Mouse (Mus musculus) duodenum, adult 2 months (tissue): ENCODE measurements around the gene Mylpf. TPM values are rescaled to one million over a fixed set of nuclear protein-coding genes. Genes with fewer than 3 reads are reported as not detected.

Source experiments
- polyA plus RNA-seq: library from polyadenylated mRNA; depleted of rRNA; stranded (reverse); fragments of >200 nt; gene quantifications from 2 replicates; pipeline ENCODE4 v1.2.3, GENCODE M21; 2012; ENCODE audit warnings: low replicate concordance; rRNA removed

Mylpf gene
- 0.38 TPM in 1 of 2 replicates, not detected in the other for polyA plus RNA-seq

GRCm38 (mm10) chr7:127208553-127209438 lies at the start of gene Mylpf:
Gene Mylpf, plus strand, starts transcription at chr7:127208890.

DNA sequence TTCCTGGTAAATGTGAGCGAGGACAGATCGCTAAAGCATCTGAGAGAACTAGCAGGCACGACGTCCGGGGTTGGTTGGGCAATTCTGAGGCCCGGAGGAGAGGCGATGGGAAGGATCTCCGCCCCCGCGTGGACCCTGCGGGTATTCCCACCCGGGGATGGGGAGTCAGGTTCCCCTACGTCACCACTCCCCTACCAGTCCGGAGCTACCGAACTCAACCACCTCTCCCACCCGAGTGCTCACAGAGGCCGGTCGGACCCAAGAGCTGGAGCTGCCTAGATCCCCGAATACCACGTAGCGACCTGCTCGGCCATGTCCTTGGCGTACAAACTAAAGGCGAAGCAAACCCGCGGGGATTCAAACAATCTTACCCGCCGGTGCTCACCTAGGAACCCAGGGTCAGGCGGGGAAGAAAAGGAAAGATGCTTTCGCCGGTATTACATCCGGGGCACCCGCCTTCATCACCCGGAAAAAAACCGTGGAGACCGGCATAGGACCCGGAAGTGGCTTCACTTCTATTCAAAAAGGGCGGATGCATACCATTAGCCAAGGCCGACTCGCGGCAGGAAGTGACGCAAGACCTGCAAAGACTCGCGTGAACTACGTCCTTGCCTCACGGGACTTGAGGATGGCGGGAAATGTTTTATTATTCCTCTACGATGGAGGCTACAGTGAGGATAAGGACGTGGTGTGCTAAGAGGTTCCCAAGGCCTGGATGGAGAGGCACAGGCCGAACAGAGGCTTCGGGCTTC lies 13.0 kb upstream of the Mylpf start, which contains the start of gene Cd2bp2:
Gene Cd2bp2 (minus strand): TSS at position 507 of the 752 bp plus-strand sequence.

DNA sequence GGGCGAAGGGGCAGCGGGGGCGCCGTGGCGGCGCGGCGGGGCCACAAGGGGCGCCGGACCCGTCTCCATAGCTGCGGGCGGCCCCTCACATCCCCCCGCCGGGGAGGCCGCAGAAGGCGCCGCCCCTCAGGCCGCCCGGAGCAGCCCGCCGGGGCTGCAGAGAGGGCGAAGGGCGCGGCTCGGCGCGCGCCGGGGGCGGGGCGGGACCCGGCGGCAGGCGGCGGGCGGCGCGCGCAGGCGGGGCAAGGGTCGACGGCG lies 466 bp upstream of the Mylpf start, which contains the start of gene Tbc1d10b:
Gene Tbc1d10b (minus strand): TSS at position 174 of the 258 bp plus-strand sequence.

DNA sequence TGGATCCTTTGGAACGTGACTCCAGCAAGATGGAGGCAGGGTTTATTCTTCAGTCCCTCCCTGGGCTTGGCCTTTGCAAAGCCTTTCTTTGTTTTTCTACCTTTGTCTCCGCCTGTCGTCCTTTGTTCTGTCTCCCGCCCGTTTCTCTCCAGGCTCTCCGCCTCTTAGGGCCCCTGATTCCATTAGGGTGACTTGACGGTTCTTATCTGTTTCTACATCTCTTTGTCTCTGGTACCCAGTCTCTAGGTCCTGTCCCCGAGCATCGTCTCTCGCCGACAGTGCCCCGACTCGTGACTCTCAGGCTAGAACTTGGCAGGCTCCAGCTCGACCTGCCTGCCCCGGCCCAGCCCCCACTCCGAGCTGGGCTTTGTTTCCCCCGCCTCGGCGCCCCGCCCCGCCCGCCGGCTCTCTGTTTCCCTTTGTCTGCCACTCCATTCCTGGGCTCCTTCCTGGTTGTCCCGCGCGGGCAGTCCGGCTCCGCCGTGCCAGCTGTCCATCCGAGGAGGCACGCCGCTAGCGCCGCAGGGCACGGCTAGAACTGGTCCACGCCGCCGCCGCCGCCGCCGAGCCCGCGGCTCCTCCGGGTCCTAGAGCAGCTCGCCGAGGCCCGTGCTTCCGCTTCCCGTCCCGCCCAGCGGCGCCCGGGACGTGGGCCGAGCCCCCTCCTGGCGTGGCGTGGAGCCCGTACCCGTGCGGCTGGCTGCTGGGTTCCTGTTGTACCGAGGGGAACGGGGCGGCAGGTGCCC lies 24.1 kb downstream of the Mylpf start, which contains the start of the genes Zfp553 and Sept1:
Gene Zfp553 (plus strand): TSS at position 440 of the 746 bp plus-strand sequence.
Gene Sept1 (minus strand): TSS at position 509 of the 746 bp plus-strand sequence.

GRCm38 (mm10) chr7:127243870-127244657 lies 35.4 kb downstream of the Mylpf start, which contains the start of gene Zfp771:
Gene Zfp771, plus strand, starts transcription at chr7:127244274.

DNA sequence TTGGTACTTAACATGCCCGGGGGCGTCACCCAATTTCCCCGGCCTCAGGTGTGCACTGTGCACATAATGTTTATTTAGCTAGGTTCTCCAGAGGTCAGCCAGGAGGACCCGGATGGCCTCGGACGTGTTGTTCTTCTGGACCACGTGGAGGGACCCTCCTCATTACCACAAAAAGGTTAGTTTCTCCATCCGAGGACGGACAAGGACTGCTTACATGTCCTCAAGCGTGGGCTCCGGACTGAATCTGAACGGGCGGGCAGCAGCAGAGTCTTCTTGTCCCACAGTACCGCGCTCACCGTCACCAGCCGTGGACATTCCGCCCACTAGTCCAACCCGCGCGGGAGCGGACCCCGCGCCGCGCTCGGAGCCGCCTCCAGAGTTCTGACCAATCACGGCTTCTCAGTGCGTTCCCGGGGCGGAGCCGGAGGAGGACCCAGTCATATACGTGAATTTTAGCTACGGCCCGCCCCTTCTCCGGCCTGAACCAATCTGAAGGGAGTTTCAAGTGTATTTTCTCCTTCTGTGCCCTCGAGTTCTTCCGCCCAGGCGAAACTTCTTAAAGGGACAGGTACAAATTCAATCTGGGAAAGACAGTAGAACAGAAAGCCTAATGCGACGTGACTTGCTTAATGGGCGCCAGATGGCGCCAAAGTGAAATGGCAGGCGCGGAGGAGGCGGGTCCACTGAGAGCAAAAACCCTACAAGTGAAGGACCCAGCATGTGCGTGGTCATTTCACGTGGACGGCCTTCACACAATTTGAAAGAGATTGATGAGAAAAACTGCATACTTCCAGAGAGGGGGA lies 51.8 kb downstream of the Mylpf start, which contains the start of gene Dctpp1:
Gene Dctpp1 (minus strand): TSS at position 401 of the 803 bp plus-strand sequence.

Other genes starting within 250 kb of the Mylpf start
- gene Cdipt, start 233.0 kb upstream of the Mylpf start, polyA plus RNA-seq = 215 and 466 TPM in 2 replicates
- gene Cdiptos, start 232.8 kb upstream of the Mylpf start, polyA plus RNA-seq = 0.09 and 0.42 TPM in 2 replicates
- gene Mvp, start 194.3 kb upstream of the Mylpf start, polyA plus RNA-seq = 193 and 250 TPM in 2 replicates
- gene Pagr1b, start 192.4 kb upstream of the Mylpf start, polyA plus RNA-seq = 2.4 TPM in 1 of 2 replicates, not detected in the other
- 1.5 TPM in 1 of 2 replicates, not detected in the other for gene Pagr1a, start 191.5 kb upstream of the Mylpf start, polyA plus RNA-seq
- gene Gm42742, start 187.8 kb upstream of the Mylpf start, polyA plus RNA-seq = 19.5 and 23.9 TPM in 2 replicates
- gene Prrt2, start 187.7 kb upstream of the Mylpf start, polyA plus RNA-seq = 4.2 and 5.7 TPM in 2 replicates
- gene Maz, start 181.9 kb upstream of the Mylpf start, polyA plus RNA-seq = 288 and 667 TPM in 2 replicates
- 3.9 and 4.4 TPM in 2 replicates for gene Kif22, start 166.4 kb upstream of the Mylpf start, polyA plus RNA-seq
- gene Zg16, start 121.6 kb upstream of the Mylpf start, polyA plus RNA-seq = 1,613 and 5,119 TPM in 2 replicates
- gene AI467606, start 117.5 kb upstream of the Mylpf start, polyA plus RNA-seq = 24.0 and 31.4 TPM in 2 replicates
- 0.43 and 0.95 TPM in 2 replicates for gene Qprt, start 86.7 kb upstream of the Mylpf start, polyA plus RNA-seq
- 2.0 and 2.7 TPM in 2 replicates for gene Spn, start 71.1 kb upstream of the Mylpf start, polyA plus RNA-seq
- 10.0 and 13.1 TPM in 2 replicates for gene Cd2bp2, start 12.8 kb upstream of the Mylpf start, polyA plus RNA-seq
- gene Tbc1d10b, start 422 bp upstream of the Mylpf start, polyA plus RNA-seq = 29.8 and 44.7 TPM in 2 replicates
- gene Zfp553, start 24.2 kb downstream of the Mylpf start, polyA plus RNA-seq = 6.9 and 8.4 TPM in 2 replicates
- 14.1 and 28.9 TPM in 2 replicates for gene Sept1, start 24.2 kb downstream of the Mylpf start, polyA plus RNA-seq
- gene Zfp771, start 35.4 kb downstream of the Mylpf start, polyA plus RNA-seq = 76.9 and 173 TPM in 2 replicates
- gene Dctpp1, start 51.8 kb downstream of the Mylpf start, polyA plus RNA-seq = 74.2 and 77.1 TPM in 2 replicates
- gene Sephs2, start 65.2 kb downstream of the Mylpf start, polyA plus RNA-seq = 49.0 and 105 TPM in 2 replicates
- gene Itgal, start 87.4 kb downstream of the Mylpf start, polyA plus RNA-seq = 3.7 and 5.6 TPM in 2 replicates
- 54.7 and 77.2 TPM in 2 replicates for gene Zfp768, start 136.7 kb downstream of the Mylpf start, polyA plus RNA-seq
- 15.0 and 20.1 TPM in 2 replicates for gene Zfp747, start 167.2 kb downstream of the Mylpf start, polyA plus RNA-seq
- gene 9130019O22Rik, start 178.3 kb downstream of the Mylpf start, polyA plus RNA-seq = 5.3 and 6.4 TPM in 2 replicates
- 13.3 and 15.1 TPM in 2 replicates for gene E430018J23Rik, start 184.7 kb downstream of the Mylpf start, polyA plus RNA-seq
- gene Zfp764, start 197.9 kb downstream of the Mylpf start, polyA plus RNA-seq = 3.9 and 4.6 TPM in 2 replicates
- 21.7 and 35.2 TPM in 2 replicates for gene Zfp688, start 213.2 kb downstream of the Mylpf start, polyA plus RNA-seq
- gene Zfp689, start 240.3 kb downstream of the Mylpf start, polyA plus RNA-seq = 3.7 and 4.3 TPM in 2 replicates